Mouse (Mus musculus): ENCODE measurements around the gene Erbb2. TPM values are rescaled to one million over a fixed set of nuclear protein-coding genes. Genes with fewer than 3 reads are reported as not detected.
"Not testable (repeated sequence)": the region's sequence is repeated elsewhere in the genome, so short reads cannot be mapped to it uniquely, and the experiment has no call there.

Gene Erbb2
- polyA plus RNA-seq, 1 experiment from 2014 or later: 7.6 TPM

DNA sequence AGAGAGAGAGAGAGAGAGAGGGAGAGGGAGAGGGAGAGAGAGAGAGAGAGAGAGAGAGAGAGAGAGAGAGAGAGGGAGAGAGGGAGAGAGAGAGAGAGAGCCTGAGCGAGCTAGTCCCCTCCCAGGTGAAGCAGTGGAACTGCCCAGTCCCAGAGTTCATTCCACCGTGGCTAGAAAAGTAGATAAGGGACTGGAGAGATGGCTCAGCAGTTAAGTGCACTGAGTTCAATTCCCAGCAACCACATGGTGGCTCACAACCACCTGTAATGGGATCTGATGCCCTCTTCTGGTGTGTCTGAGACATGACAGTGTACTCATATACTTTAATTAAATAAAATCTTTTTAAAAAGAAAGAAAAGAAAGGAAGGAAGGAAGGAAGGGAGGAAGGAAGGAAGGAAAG, 29.9 kb upstream of the Erbb2 start:
- not testable (repeated sequence) for ATAC-seq (ENCODE audit: low FRiP score, low TSS enrichment)
- WGBS: 49% methylated on average over 2 of the region's 2 CpGs

DNA sequence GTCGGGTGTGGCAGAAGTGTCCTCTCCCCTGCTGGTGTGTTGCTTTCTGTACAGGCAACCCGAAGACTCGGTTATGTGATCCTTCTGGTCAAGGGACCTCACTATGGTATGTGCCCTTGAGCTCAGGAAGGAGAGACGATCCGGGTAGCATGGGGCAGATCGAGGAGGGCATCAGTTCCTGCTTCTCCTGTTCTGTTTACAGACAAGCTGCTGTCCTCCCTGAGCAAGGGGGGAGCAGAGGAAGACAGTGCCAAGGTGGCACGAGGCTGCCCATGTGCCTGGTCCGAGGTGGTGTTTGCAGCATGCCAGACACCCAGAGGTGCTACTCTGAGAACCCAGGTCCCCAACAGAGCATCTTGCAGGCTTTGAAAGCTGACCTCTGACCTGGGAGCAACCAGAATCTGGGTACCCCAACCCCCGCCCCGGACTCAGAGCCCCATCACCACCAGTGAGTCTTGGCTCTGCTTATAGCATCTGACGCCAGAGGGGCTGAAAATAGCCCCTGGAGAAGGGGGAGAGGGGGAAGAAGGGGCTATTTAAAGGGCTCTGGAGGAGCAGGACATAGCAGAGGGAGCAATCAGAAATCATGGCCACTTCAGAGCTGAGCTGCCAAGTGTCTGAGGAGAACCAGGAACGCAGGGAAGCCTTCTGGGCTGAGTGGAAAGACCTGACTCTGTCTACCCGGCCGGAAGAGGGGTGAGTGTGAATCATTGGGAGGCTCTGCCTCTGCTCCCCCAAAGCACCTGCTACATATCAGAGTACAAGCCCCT, 28.8 kb upstream of the Erbb2 start, which contains the start of gene Tcap:
Tcap (plus strand) TSS at position 551 of the 770 bp plus-strand sequence.
- no peak within 1 kb of the TSS for H3K27ac ChIP-seq (replicated peaks; ENCODE audit: low read depth, low read length)
- H3K9ac ChIP-seq (replicated peaks; ENCODE audit: low read length): no peak within 1 kb of the TSS
- no peaks in the 10 kb centered on the region for H3K4me1 ChIP-seq (ENCODE audit: control insufficient read depth, insufficient read depth, low read length)
- H3K9me3 ChIP-seq (ENCODE audit: control insufficient read depth, low read length): no peaks in the 10 kb centered on the region
- no peak for DNase-seq
- no peak within 1 kb of the TSS for H3K4me2 ChIP-seq (ENCODE audit: low read length)
- peaks cover 25% of the 10 kb centered on the region for H3K36me3 ChIP-seq (ENCODE audit: control insufficient read depth, insufficient read depth, low read length)
- no peak within 1 kb of the TSS for H3K4me3 ChIP-seq (replicated peaks; ENCODE audit: low read depth, low read length)
- peaks cover 20% of the 10 kb centered on the region; the same call in 1 of the 2 replicates for H3K27me3 ChIP-seq (ENCODE audit: control insufficient read depth, insufficient read depth, low read length)
- ATAC-seq (ENCODE audit: low FRiP score, low TSS enrichment): no peak
- 68% methylated on average over 14 of the region's 14 CpGs for WGBS

More for the DNA sequence above, 29.9 kb upstream of the Erbb2 start:
- H3K9me3 ChIP-seq (ENCODE audit: control insufficient read depth, low read length); DNase-seq; H3K4me2 ChIP-seq (ENCODE audit: low read length); H3K4me3 ChIP-seq (replicated peaks; ENCODE audit: low read depth, low read length); H3K4me1 ChIP-seq (ENCODE audit: control insufficient read depth, insufficient read depth, low read length); H3K9ac ChIP-seq (replicated peaks; ENCODE audit: low read length); H3K27ac ChIP-seq (replicated peaks; ENCODE audit: low read depth, low read length): not testable (repeated sequence)
- peaks cover 10% of the 10 kb centered on the region; the same call in 1 of the 2 replicates for H3K27me3 ChIP-seq (ENCODE audit: control insufficient read depth, insufficient read depth, low read length)
- H3K36me3 ChIP-seq (ENCODE audit: control insufficient read depth, insufficient read depth, low read length): peaks cover 35% of the 10 kb centered on the region

DNA sequence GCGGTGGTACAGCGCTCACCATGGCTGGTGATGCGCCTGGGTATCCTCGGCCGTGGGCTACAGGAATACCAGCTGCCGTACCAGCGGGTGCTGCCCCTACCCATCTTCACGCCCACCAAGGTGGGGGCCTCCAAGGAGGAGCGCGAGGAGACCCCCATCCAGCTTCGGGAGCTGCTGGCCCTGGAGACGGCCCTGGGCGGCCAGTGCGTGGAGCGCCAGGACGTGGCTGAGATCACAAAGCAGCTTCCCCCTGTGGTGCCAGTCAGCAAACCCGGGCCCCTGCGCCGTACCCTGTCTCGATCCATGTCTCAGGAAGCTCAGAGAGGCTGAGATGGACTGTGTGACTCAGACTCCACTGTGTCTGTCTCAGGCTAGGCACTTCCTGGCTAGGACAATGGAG, 28.1 kb upstream of the Erbb2 start:
- H3K9ac ChIP-seq (replicated peaks; ENCODE audit: low read length): no peak overlapping the region
- peaks cover 20% of the 10 kb centered on the region; the same call in 1 of the 2 replicates for H3K27me3 ChIP-seq (ENCODE audit: control insufficient read depth, insufficient read depth, low read length)

DNA sequence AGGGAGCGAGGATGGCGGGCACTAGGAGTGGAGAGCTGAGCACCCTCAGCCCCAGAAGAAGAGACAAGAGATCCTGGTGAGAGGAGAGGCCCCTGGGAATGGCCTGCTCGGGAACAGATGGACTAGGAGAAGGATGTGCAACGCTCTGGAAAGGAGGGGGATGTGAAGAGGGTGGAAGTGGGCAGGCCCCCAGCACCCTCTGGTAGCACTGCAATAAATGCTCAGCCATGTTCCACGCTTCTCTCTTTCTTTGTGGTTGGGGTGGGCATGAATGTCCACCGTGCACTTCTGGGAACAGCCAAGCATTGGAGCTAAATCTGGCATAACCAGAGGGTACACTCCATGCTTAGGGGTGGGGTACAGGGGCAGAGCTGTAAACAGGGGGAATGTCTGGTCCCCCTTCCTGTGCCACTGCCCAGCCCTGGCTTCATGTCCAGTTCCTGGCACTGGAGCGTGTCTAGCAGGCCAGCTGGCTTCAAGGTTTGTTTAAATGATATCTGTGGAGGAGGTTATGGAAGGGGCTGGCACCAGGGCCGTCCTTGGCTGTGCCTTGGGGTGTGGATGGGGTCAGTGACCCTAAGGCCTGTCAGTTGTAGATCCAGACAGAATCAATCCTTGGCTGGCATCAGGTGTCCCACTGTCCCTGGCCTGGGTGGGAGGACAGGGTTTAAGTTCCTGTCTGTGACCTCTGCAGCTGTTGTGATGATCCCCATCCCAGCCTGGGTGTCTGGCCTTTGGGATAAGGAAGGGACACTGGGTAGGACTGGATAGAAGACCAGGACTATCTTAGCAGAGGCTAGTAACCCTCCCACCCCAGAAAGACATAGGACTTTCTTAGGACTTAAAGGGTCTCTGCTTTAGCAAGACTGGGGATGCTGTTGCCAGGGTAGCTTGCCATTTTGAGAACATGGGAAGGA, 27.3 kb upstream of the Erbb2 start:
- DNase-seq (no peak), ATAC-seq (ENCODE audit: low FRiP score, low TSS enrichment) (no peak)
- Histone ChIP-seq H3K4me3 (replicated peaks; ENCODE audit: low read depth, low read length) (no peak overlapping the region), H3K4me2 (ENCODE audit: low read length) (no peak overlapping the region), H3K36me3 (ENCODE audit: control insufficient read depth, insufficient read depth, low read length) (peaks cover 10% of the 10 kb centered on the region), H3K9ac (replicated peaks; ENCODE audit: low read length) (no peak overlapping the region), H3K27ac (replicated peaks; ENCODE audit: low read depth, low read length) (no peak overlapping the region), H3K9me3 (ENCODE audit: control insufficient read depth, low read length) (no peaks in the 10 kb centered on the region), H3K4me1 (ENCODE audit: control insufficient read depth, insufficient read depth, low read length) (no peaks in the 10 kb centered on the region), H3K27me3 (ENCODE audit: control insufficient read depth, insufficient read depth, low read length) (peaks cover 20% of the 10 kb centered on the region; the same call in 1 of the 2 replicates)
- WGBS: 61% methylated on average over 8 of the region's 8 CpGs

More for the DNA sequence above, 28.1 kb upstream of the Erbb2 start:
- Histone ChIP-seq H3K4me2 (ENCODE audit: low read length) (no peak overlapping the region), H3K9me3 (ENCODE audit: control insufficient read depth, low read length) (no peaks in the 10 kb centered on the region), H3K36me3 (ENCODE audit: control insufficient read depth, insufficient read depth, low read length) (peaks cover 17% of the 10 kb centered on the region), H3K4me1 (ENCODE audit: control insufficient read depth, insufficient read depth, low read length) (no peaks in the 10 kb centered on the region), H3K27ac (replicated peaks; ENCODE audit: low read depth, low read length) (no peak overlapping the region), H3K4me3 (replicated peaks; ENCODE audit: low read depth, low read length) (no peak overlapping the region)
- ATAC-seq (ENCODE audit: low FRiP score, low TSS enrichment): no peak
- 70% methylated on average over 20 of the region's 20 CpGs for WGBS
- no peak for DNase-seq

DNA sequence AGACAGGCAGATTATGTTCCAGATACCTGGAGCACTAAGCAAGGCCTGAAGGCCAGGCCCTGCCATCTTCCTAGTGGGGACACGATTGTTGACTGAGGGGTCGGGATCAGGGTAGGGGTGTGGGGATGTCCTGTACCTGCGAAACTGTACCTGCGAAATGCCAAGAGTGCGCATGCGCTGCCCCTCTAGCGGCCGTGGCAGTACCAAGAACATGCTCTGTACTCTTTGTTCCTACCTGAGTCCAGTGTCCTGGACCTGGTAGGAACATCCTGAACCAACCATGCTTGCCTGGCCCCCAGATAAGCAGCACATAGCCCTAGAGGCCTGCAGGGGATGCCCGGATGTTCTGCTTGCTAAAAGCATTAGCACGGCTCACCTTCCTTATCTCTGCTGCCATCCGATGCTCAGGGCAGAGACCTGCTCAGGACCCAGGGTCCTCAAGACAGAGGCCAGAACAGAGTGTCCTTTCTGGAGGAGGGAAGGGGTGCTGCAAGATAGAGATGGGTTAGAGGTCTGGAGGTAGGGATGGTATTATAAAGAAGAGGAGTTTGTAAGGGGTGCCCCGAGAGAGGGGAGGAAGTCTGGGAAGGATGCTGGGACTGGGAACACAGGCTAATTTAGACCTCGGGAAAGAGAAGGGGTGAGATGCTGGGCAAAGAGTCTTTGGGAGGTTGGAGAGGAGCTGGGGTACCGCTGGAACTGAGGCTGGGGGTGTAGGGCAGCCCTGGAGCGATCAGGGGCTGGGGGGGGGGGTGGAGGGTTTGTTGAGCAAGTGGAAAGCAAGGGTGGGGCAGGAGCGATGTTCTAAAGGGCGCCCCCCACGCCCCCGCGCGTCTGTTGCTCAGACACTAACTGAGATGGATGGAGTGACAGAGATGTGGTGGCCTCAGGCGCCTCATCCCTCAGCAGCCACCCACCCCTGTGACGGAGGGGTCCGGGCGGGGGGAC, 26.4 kb upstream of the Erbb2 start, which contains the start of gene Pnmt:
Pnmt (plus strand) TSS at position 813 of the 948 bp plus-strand sequence.
- Histone ChIP-seq H3K27ac (replicated peaks; ENCODE audit: low read depth, low read length) (no peak within 1 kb of the TSS), H3K4me2 (ENCODE audit: low read length) (peak within 1 kb of the TSS; percentile 21; the same call in 1 of the 2 replicates), H3K4me1 (ENCODE audit: control insufficient read depth, insufficient read depth, low read length) (no peaks in the 10 kb centered on the region), H3K9me3 (ENCODE audit: control insufficient read depth, low read length) (no peaks in the 10 kb centered on the region), H3K4me3 (replicated peaks; ENCODE audit: low read depth, low read length) (no peak within 1 kb of the TSS), H3K9ac (replicated peaks; ENCODE audit: low read length) (no peak within 1 kb of the TSS), H3K36me3 (ENCODE audit: control insufficient read depth, insufficient read depth, low read length) (peaks cover under 1% of the 10 kb centered on the region; the same call in 1 of the 2 replicates), H3K27me3 (ENCODE audit: control insufficient read depth, insufficient read depth, low read length) (peaks cover 20% of the 10 kb centered on the region; the same call in 1 of the 2 replicates)
- DNase-seq (no peak), ATAC-seq (ENCODE audit: low FRiP score, low TSS enrichment) (no peak)
- WGBS: 55% methylated on average over 25 of the region's 25 CpGs

DNA sequence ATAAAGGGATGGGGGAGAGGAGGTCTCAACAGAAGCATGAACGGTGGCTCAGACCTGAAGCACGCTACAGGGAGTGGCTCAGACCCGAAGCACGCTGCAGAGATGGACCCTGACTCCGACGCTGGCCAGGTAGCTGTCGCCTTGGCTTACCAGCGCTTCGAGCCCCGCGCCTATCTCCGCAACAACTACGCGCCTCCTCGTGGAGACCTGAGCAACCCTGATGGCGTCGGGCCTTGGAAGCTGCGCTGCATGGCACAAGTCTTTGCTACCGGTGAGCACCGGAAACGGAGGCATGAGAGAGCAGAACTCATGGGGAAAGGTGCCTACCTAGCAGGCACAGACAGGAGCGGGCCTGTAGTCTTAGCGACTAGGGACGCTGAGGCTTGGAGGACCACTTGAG, 25.7 kb upstream of the Erbb2 start:
- H3K36me3 ChIP-seq (ENCODE audit: control insufficient read depth, insufficient read depth, low read length): no peaks in the 10 kb centered on the region
- H3K4me1 ChIP-seq (ENCODE audit: control insufficient read depth, insufficient read depth, low read length): no peaks in the 10 kb centered on the region
- no peak overlapping the region for H3K27ac ChIP-seq (replicated peaks; ENCODE audit: low read depth, low read length)
- no peak for ATAC-seq (ENCODE audit: low FRiP score, low TSS enrichment)
- DNase-seq: peak; percentile 33
- peaks cover 20% of the 10 kb centered on the region; the same call in 1 of the 2 replicates for H3K27me3 ChIP-seq (ENCODE audit: control insufficient read depth, insufficient read depth, low read length)
- 18% methylated on average over 24 of the region's 24 CpGs for WGBS
- no peaks in the 10 kb centered on the region for H3K9me3 ChIP-seq (ENCODE audit: control insufficient read depth, low read length)
- peak overlapping the region; percentile 21; the same call in 1 of the 2 replicates for H3K4me2 ChIP-seq (ENCODE audit: low read length)
- no peak overlapping the region for H3K9ac ChIP-seq (replicated peaks; ENCODE audit: low read length)
- H3K4me3 ChIP-seq (replicated peaks; ENCODE audit: low read depth, low read length): no peak overlapping the region

DNA sequence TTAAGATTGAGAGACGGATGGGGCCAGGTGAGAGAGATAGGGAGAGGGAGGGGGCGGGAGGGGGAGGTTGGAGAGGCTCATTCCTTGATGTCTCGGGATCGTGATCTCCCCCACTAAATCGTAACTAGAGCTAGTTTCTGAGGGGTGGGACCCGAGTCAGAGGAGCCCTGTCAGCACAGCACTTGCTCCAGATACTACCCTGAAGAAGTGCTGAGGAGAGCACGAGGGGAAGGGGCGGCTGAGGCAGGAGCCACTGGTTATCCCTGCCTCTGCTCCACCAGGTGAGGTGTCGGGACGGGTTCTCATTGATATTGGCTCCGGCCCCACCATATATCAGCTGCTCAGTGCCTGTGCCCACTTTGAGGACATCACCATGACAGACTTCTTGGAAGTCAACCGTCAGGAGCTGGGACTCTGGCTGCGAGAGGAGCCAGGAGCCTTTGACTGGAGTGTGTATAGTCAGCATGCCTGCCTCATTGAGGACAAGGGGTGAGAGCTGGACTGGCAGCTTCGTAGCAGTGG, 25.2 kb upstream of the Erbb2 start:
- ATAC-seq (ENCODE audit: low FRiP score, low TSS enrichment) (no peak), DNase-seq (no peak)
- Histone ChIP-seq H3K36me3 (ENCODE audit: control insufficient read depth, insufficient read depth, low read length) (no peaks in the 10 kb centered on the region), H3K4me2 (ENCODE audit: low read length) (no peak overlapping the region), H3K27me3 (ENCODE audit: control insufficient read depth, insufficient read depth, low read length) (peaks cover 20% of the 10 kb centered on the region; the same call in 1 of the 2 replicates), H3K9me3 (ENCODE audit: control insufficient read depth, low read length) (no peaks in the 10 kb centered on the region), H3K27ac (replicated peaks; ENCODE audit: low read depth, low read length) (no peak overlapping the region), H3K9ac (replicated peaks; ENCODE audit: low read length) (no peak overlapping the region), H3K4me3 (replicated peaks; ENCODE audit: low read depth, low read length) (no peak overlapping the region), H3K4me1 (ENCODE audit: control insufficient read depth, insufficient read depth, low read length) (no peaks in the 10 kb centered on the region)
- 60% methylated on average over 14 of the region's 14 CpGs for WGBS
